Mouse (Mus musculus) brain, embryonic 14.5 days (tissue): ENCODE measurements around the gene Arhgef12.

Experiments used
- CTCF ChIP-seq: fragments of 200-500 bp; IDR thresholded peaks from 2 replicates; pipeline ENCODE4 v1.5.1; 2012; ENCODE audit warnings: inconsistent platforms, mild to moderate bottlenecking, moderate library complexity, borderline replicate concordance; ENCODE audit not compliant: insufficient read depth, insufficient read length; ENCODE audit errors: extremely low read depth
- POLR2A ChIP-seq: fragments of 200-500 bp; IDR thresholded peaks from 2 replicates; pipeline ENCODE4 v1.6.1; 2012; ENCODE audit warnings: mild to moderate bottlenecking, inconsistent platforms, borderline replicate concordance; ENCODE audit not compliant: poor library complexity, insufficient read depth, insufficient read length, severe bottlenecking; ENCODE audit errors: extremely low read depth

- TF ChIP-seq CTCF (no peak), POLR2A (no peak)
Observed at GRCm38 (mm10) chr9:43035208-43035607, 71.8 kb downstream of the Arhgef12 start.
